Mouse (Mus musculus) stomach, embryonic 16.5 days (tissue): ENCODE results near the gene Gipc1. TPM values are rescaled to one million over a fixed set of nuclear protein-coding genes. Genes with fewer than 3 reads are reported as not detected.

Source experiments
- ATAC-seq: fragments of 200-750 bp; cut with Nextera tagmentation; 2 replicates; pipeline ENCODE4 v1.8.0; 2017; ENCODE audit warnings: moderate number of reproducible peaks, moderate TSS enrichment; ENCODE audit not compliant: insufficient read depth, low FRiP score
- H3K27ac ChIP-seq: fragments of 300-500 bp; sonication (generic); 2 replicates; pipeline ENCODE4 v1.5.1; 2014; ENCODE audit warnings: low read length
- H3K27me3 ChIP-seq: fragments of 300-500 bp; sonication (generic); 2 replicates; pipeline ENCODE4 v1.6.1; 2014; ENCODE audit warnings: low read length, control low read depth, mixed read lengths; ENCODE audit not compliant: control insufficient read depth, insufficient read depth
- H3K36me3 ChIP-seq: fragments of 300-500 bp; sonication (generic); 2 replicates; pipeline ENCODE4 v1.6.1; 2014; ENCODE audit warnings: low read length; ENCODE audit not compliant: control insufficient read depth, insufficient read depth
- H3K4me1 ChIP-seq: fragments of 300-500 bp; sonication (generic); 2 replicates; pipeline ENCODE4 v1.6.1; 2014; ENCODE audit warnings: low read length, control low read depth, mixed read lengths; ENCODE audit not compliant: control insufficient read depth, insufficient read depth
- H3K4me2 ChIP-seq: fragments of 300-500 bp; sonication (generic); 2 replicates; pipeline ENCODE4 v1.6.1; 2014; ENCODE audit warnings: low read depth, low read length, mixed read lengths
- H3K4me3 ChIP-seq: fragments of 300-500 bp; sonication (generic); replicated peaks from 2 replicates; pipeline ENCODE4 v1.5.1; 2014; ENCODE audit warnings: mild to moderate bottlenecking, low read length
- H3K9ac ChIP-seq: fragments of 300-500 bp; sonication (generic); 2 replicates; pipeline ENCODE4 v1.6.1; 2014; ENCODE audit warnings: low read length
- H3K9me3 ChIP-seq: fragments of 300-500 bp; sonication (generic); replicated peaks from 2 replicates; pipeline ENCODE4 v1.6.1; 2016; ENCODE audit warnings: low read length, control low read depth; ENCODE audit not compliant: control insufficient read depth
- WGBS: fragments of 180-500 bp; shearing (Covaris S2); extraction: QIAGEN DNeasy Blood & Tissue Kit; methylation state at CpG from one replicate; pipeline ENCODE4 v1.1.7; 2014; 5-methylcytosine and 5-hydroxymethylcytosine counted together
- polyA plus RNA-seq: library from polyadenylated mRNA; unstranded; fragments of >200 nt; fragmentation: Nextera tagmentation; extraction: Ambion mirVana; gene quantifications from 2 replicates; pipeline ENCODE4 v1.2.1, GENCODE M21; 2015

The Gipc1 gene
- 190 TPM in 2 replicates for polyA plus RNA-seq

GRCm38 (mm10) chr8:83652030-83652743, at the start of gene Gipc1:
Gipc1 (plus strand) TSS chr8:83652677.
- no peaks in the 10 kb centered on the region for H3K9me3 ChIP-seq
- ATAC-seq: peak; percentile 95
- H3K9ac ChIP-seq: peak within 1 kb of the TSS; percentile 93
- H3K27me3 ChIP-seq: no peaks in the 10 kb centered on the region
- H3K36me3 ChIP-seq: no peaks in the 10 kb centered on the region
- peak within 1 kb of the TSS; percentile 84 for H3K4me2 ChIP-seq
- H3K27ac ChIP-seq: peak within 1 kb of the TSS; percentile 90
- WGBS: 3% methylated on average over 50 of the region's 50 CpGs
- H3K4me1 ChIP-seq: peaks cover 18% of the 10 kb centered on the region
- H3K4me3 ChIP-seq: peak within 1 kb of the TSS; percentile 91

- peak within 1 kb of the TSS; percentile 98 for H3K27ac ChIP-seq
- peak within 1 kb of the TSS; percentile 83 for H3K4me3 ChIP-seq
- H3K4me1 ChIP-seq: peaks cover 15% of the 10 kb centered on the region
- WGBS: under 1% methylated on average over 64 of the region's 69 CpGs
- peak within 1 kb of the TSS; percentile 78 for H3K4me2 ChIP-seq
- no peaks in the 10 kb centered on the region for H3K9me3 ChIP-seq
- peak within 1 kb of the TSS; percentile 92 for H3K9ac ChIP-seq
- H3K27me3 ChIP-seq: no peaks in the 10 kb centered on the region
- H3K36me3 ChIP-seq: peaks cover 23% of the 10 kb centered on the region
- peak; percentile 97 for ATAC-seq
Measured at GRCm38 (mm10) chr8:83607661-83608397, 44.6 kb upstream of the Gipc1 start, which contains the start of the genes Tecr and Dnajb1. Tecr (minus strand) TSS chr8:83607971. Dnajb1 (plus strand) TSS chr8:83608193.

GRCm38 (mm10) chr8:83608398-83608829, 44.1 kb upstream of the Gipc1 start:
- Histone ChIP-seq H3K27me3 (no peaks in the 10 kb centered on the region), H3K4me2 (peak overlapping the region; percentile 78), H3K27ac (peak overlapping the region; percentile 98), H3K9ac (peak overlapping the region; percentile 92), H3K4me3 (peak overlapping the region; percentile 83), H3K4me1 (peaks cover 15% of the 10 kb centered on the region), H3K36me3 (peaks cover 23% of the 10 kb centered on the region), H3K9me3 (no peaks in the 10 kb centered on the region)
- peak; percentile 74 for ATAC-seq
- WGBS: under 1% methylated on average over 51 of the region's 51 CpGs

GRCm38 (mm10) chr8:83609086-83609485, 43.4 kb upstream of the Gipc1 start:
- Histone ChIP-seq H3K27ac (peak overlapping the region; percentile 98), H3K36me3 (peaks cover 23% of the 10 kb centered on the region), H3K4me3 (peak overlapping the region; percentile 83), H3K4me1 (peaks cover 15% of the 10 kb centered on the region), H3K9ac (peak overlapping the region; percentile 92), H3K9me3 (no peaks in the 10 kb centered on the region), H3K27me3 (no peaks in the 10 kb centered on the region), H3K4me2 (peak overlapping the region; percentile 78)
- no peak for ATAC-seq
- WGBS: 22% methylated on average over 9 of the region's 9 CpGs

GRCm38 (mm10) chr8:83609547-83610180, 42.8 kb upstream of the Gipc1 start:
- WGBS: 87% methylated on average over 10 of the region's 10 CpGs
- Histone ChIP-seq H3K4me3 (peak overlapping the region; percentile 83), H3K4me1 (peaks cover 15% of the 10 kb centered on the region), H3K36me3 (peaks cover 23% of the 10 kb centered on the region), H3K27ac (peak overlapping the region; percentile 98; the same call in 1 of the 2 replicates), H3K4me2 (peak overlapping the region; percentile 78), H3K27me3 (no peaks in the 10 kb centered on the region), H3K9ac (peak overlapping the region; percentile 92), H3K9me3 (no peaks in the 10 kb centered on the region)
- ATAC-seq: no peak

GRCm38 (mm10) chr8:83611921-83612320, 40.6 kb upstream of the Gipc1 start:
- peaks cover 23% of the 10 kb centered on the region for H3K36me3 ChIP-seq
- 94% methylated on average over 4 of the region's 4 CpGs for WGBS
- H3K27ac ChIP-seq: no peak overlapping the region
- no peak overlapping the region for H3K4me3 ChIP-seq
- H3K9ac ChIP-seq: no peak overlapping the region
- no peak overlapping the region for H3K4me2 ChIP-seq
- peaks cover 15% of the 10 kb centered on the region for H3K4me1 ChIP-seq
- H3K9me3 ChIP-seq: no peaks in the 10 kb centered on the region
- ATAC-seq: no peak
- H3K27me3 ChIP-seq: no peaks in the 10 kb centered on the region

- Histone ChIP-seq H3K4me2 (no peak overlapping the region), H3K4me3 (no peak overlapping the region), H3K9ac (no peak overlapping the region), H3K27me3 (no peaks in the 10 kb centered on the region), H3K4me1 (peaks cover 15% of the 10 kb centered on the region), H3K9me3 (no peaks in the 10 kb centered on the region), H3K36me3 (peaks cover 23% of the 10 kb centered on the region), H3K27ac (no peak overlapping the region)
- WGBS: 96% methylated on average over 4 of the region's 4 CpGs
- ATAC-seq: no peak
Measured at GRCm38 (mm10) chr8:83613695-83614094, 38.8 kb upstream of the Gipc1 start.

- peaks cover 9% of the 10 kb centered on the region for H3K36me3 ChIP-seq
- ATAC-seq: no peak
- no peak overlapping the region for H3K9ac ChIP-seq
- H3K4me2 ChIP-seq: no peak overlapping the region
- no peaks in the 10 kb centered on the region for H3K9me3 ChIP-seq
- no peaks in the 10 kb centered on the region for H3K4me1 ChIP-seq
- H3K4me3 ChIP-seq: no peak overlapping the region
- H3K27me3 ChIP-seq: no peaks in the 10 kb centered on the region
- H3K27ac ChIP-seq: no peak overlapping the region
Measured at GRCm38 (mm10) chr8:83616625-83617024, 35.9 kb upstream of the Gipc1 start.
